Mouse (Mus musculus) heart, embryonic 10.5 days (tissue): ENCODE measurements at regions not wholly inside any gene's neighbourhood (a gene's known extent, or its start where the extent isn't known, plus 50 kb on each side); places are given as distances from the start of the nearest gene placed in this dataset.
"Not testable (repeated sequence)": the region's sequence is repeated elsewhere in the genome, so short reads cannot be mapped to it uniquely, and the experiment has no call there.

Experiments
- DNase-seq: peaks from one replicate; pipeline ENCODE4 v3.0.0-alpha.2; 2017; ENCODE audit warnings: low spot score
- H3K27ac ChIP-seq: fragments of 300-500 bp; sonication (generic); 2 replicates; pipeline ENCODE4 v1.5.1; 2016; ENCODE audit warnings: mild to moderate bottlenecking
- H3K27me3 ChIP-seq: fragments of 300-500 bp; sonication (generic); 2 replicates; pipeline ENCODE4 v1.6.1; 2016; ENCODE audit warnings: mild to moderate bottlenecking; ENCODE audit not compliant: poor library complexity, insufficient read depth, severe bottlenecking
- H3K36me3 ChIP-seq: fragments of 300-500 bp; sonication (generic); 2 replicates; pipeline ENCODE4 v1.6.1; 2016; ENCODE audit warnings: mild to moderate bottlenecking, moderate library complexity
- H3K4me1 ChIP-seq: fragments of 300-500 bp; sonication (generic); 2 replicates; pipeline ENCODE4 v1.6.1; 2016; ENCODE audit warnings: mild to moderate bottlenecking
- H3K4me3 ChIP-seq: fragments of 300-500 bp; sonication (generic); 2 replicates; pipeline ENCODE4 v1.5.1; 2016; ENCODE audit warnings: mild to moderate bottlenecking, moderate library complexity
- H3K9me3 ChIP-seq: fragments of 300-500 bp; sonication (generic); 2 replicates; pipeline ENCODE4 v1.6.1; 2016; ENCODE audit warnings: mild to moderate bottlenecking, moderate library complexity
- WGBS: fragments of 180-500 bp; shearing (Covaris S2); methylation state at CpG from one replicate; pipeline ENCODE4 v1.1.7; 2016; 5-methylcytosine and 5-hydroxymethylcytosine counted together

DNA sequence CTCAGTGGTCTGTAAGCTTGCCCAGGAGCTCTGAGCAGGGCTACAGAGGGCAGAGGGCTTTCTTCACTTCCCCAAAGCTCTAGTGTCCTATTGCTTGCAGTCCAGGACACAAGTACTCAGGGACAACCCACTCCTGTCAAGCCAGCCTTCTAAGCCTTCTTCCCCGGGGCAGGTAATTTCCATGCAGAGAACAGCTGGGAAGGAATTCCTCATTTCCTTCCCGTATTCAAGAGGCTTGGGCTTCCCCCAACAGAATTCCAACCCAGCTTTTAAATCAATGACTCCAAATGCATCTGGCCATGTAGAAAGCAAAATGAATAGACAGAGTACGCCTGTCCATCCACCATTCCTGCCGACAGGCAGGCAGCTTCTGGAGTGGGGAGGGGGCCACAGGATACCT is 99.1 kb upstream of the Ubl3 start:
- 66% methylated on average over 4 of the region's 4 CpGs for WGBS
- no peaks in the 10 kb centered on the region for H3K27me3 ChIP-seq
- H3K36me3 ChIP-seq = no peaks in the 10 kb centered on the region
- H3K9me3 ChIP-seq = no peaks in the 10 kb centered on the region
- H3K4me3 ChIP-seq = no peak overlapping the region
- no peak for DNase-seq
- H3K27ac ChIP-seq = 0 out of 2 replicates have a peak overlapping the region, but pooled peaks have one; percentile 13
- H3K4me1 ChIP-seq = no peaks in the 10 kb centered on the region

DNA sequence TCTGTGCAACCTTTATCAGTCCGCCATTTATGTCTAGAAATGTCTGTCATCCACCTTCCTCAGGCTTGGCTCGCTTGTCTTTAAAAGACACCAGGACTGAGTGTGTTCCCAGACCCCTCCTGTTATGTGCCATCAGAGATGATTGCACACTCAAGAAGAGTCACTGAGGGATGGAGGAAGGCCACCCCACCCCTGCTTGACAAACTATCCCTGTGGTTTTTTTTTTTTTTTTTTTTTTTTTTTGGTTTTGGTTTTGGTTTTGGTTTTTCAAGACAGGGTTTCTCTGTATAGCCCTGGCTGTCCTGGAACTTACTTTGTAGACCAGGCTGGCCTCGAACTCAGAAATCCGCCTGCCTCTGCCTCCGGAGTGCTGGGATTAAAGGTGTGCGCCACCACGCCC is 97.0 kb upstream of the Ubl3 start:
- H3K27me3 ChIP-seq, H3K27ac ChIP-seq, H3K9me3 ChIP-seq, H3K36me3 ChIP-seq, H3K4me3 ChIP-seq, H3K4me1 ChIP-seq, DNase-seq: not testable (repeated sequence)
- 94% methylated on average over 7 of the region's 7 CpGs for WGBS

DNA sequence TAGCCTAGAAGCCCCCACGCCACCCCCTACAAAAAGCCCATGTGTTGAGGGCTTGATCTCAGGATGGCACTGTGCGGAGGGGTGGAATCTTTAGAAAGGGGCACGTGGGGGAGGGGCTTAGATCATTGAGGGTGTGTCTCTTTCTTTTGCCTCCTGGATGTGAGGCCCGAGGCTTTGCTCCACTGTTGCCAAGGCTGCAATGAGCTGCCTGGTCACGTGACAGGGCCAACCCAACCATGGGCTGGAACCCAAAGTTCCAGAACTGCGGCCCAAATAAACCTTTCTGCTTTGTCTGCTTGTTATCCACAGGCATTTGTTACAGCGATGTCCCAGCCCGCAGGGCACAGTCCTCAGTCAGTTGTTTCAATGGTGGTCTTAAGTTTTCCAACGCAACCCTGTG is 96.5 kb upstream of the Ubl3 start:
- H3K4me3 ChIP-seq = no peak overlapping the region
- no peaks in the 10 kb centered on the region for H3K4me1 ChIP-seq
- no peak overlapping the region for H3K27ac ChIP-seq
- H3K9me3 ChIP-seq = no peaks in the 10 kb centered on the region
- no peaks in the 10 kb centered on the region for H3K36me3 ChIP-seq
- 78% methylated on average over 9 of the region's 9 CpGs for WGBS
- DNase-seq = no peak
- no peaks in the 10 kb centered on the region for H3K27me3 ChIP-seq

DNA sequence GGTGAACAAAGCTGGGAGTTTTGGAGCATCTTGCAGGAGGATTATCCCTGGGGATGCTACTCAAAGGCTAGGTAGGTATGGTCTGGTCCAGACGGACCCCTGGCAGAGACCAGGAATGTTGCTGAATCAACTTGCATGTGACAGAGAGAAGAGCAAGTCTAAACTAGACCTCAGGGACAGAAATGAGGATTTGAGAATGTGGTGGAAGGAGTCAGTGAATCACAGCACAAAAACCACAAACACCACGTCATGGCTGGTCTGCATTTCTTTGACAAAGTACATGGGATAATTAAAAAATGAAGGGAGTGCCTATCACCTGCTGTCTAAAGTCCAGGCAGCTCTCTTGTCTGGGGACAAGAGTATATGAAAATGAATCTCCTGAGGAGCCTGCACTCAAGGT is 95.1 kb upstream of the Ubl3 start:
- no peak for DNase-seq
- no peaks in the 10 kb centered on the region for H3K4me1 ChIP-seq
- WGBS = 68% methylated on average over 2 of the region's 2 CpGs
- no peak overlapping the region for H3K27ac ChIP-seq
- H3K36me3 ChIP-seq = no peaks in the 10 kb centered on the region
- no peaks in the 10 kb centered on the region for H3K9me3 ChIP-seq
- H3K27me3 ChIP-seq = no peaks in the 10 kb centered on the region
- H3K4me3 ChIP-seq = no peak overlapping the region

DNA sequence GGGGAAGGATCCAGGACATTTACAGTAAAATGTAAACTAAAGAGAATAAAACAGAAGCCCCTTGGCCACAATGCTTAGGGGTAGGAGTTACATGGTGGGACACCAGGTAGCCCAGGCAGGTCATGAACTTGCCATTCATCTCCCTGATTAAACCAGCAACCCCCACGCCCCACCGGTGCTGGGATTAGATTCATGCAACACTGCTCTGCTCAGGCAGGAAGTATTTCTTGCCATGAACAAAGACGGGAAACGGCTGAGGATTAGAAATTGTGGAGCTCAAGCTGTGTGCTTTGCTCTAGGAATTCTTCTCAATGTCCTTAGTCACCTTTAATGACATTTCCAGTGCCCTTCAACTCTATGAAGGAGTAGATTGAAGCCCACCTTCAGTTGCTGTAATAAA is 93.2 kb upstream of the Ubl3 start:
- H3K27ac ChIP-seq = no peak overlapping the region

DNA sequence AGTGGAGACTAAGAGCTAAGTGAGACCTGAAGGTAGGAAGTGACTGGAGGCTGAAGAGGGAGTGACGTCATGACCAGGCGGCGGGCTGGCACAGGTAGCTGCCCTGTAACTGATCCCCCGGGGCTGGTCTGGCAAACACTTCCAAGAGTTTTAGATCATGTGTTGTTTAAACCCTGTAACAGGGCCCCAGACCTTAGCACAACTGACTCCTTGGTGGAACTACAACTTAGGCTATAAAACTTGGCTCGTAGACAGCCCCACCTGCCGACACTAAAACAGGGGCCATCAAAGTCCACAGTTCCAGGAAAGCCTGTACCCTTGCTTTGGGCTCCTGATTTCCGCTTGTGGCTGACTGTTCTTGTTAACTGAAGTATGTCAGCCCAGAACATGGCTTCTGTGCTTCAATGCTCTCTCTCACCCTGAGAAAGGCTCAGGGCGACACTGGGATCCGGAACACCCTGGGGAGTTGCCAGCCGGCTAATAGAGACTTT is 92.6 kb upstream of the Ubl3 start:
- WGBS = 86% methylated on average over 10 of the region's 10 CpGs
- H3K4me3 ChIP-seq = no peak overlapping the region
- H3K27me3 ChIP-seq = peaks cover 3% of the 10 kb centered on the region; the same call in 1 of the 2 replicates
- no peaks in the 10 kb centered on the region for H3K9me3 ChIP-seq
- DNase-seq = no peak
- no peak overlapping the region for H3K27ac ChIP-seq
- no peaks in the 10 kb centered on the region for H3K36me3 ChIP-seq
- H3K4me1 ChIP-seq = peaks cover 10% of the 10 kb centered on the region; the same call in 1 of the 2 replicates

More for the DNA sequence above, 93.2 kb upstream of the Ubl3 start:
- H3K4me3 ChIP-seq = no peak overlapping the region
- no peak for DNase-seq
- 61% methylated on average over 4 of the region's 4 CpGs for WGBS
- 0 out of 2 replicates have a peak, but pooled peaks cover 3% of the 10 kb centered on the region for H3K27me3 ChIP-seq
- peaks cover 10% of the 10 kb centered on the region; the same call in 1 of the 2 replicates for H3K4me1 ChIP-seq
- no peaks in the 10 kb centered on the region for H3K9me3 ChIP-seq
- no peaks in the 10 kb centered on the region for H3K36me3 ChIP-seq

DNA sequence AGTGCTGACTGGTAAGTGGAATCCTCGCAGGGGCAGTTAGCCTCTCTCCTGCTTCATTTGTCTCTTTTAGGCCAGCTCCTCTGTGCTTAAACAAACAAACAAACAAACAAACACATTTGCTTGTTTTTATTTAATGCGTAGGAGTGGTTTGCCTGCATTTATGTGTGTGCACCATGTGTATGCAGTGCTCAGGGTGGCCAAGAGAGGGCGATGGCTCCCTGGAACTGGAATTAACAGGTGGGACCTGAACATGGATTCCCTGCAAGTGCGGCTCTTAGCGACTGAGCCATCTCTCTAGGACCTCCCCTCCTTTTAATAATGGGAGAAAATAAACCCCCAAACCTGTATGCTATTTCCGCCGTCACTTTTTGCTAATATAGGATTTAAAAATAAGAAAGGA is 91.8 kb upstream of the Ubl3 start:
- no peaks in the 10 kb centered on the region for H3K36me3 ChIP-seq
- DNase-seq = no peak
- H3K27me3 ChIP-seq = peaks cover 10% of the 10 kb centered on the region; the same call in 1 of the 2 replicates
- H3K4me3 ChIP-seq = no peak overlapping the region
- no peak overlapping the region for H3K27ac ChIP-seq
- 92% methylated on average over 7 of the region's 7 CpGs for WGBS
- no peaks in the 10 kb centered on the region for H3K9me3 ChIP-seq
- peaks cover 10% of the 10 kb centered on the region; the same call in 1 of the 2 replicates for H3K4me1 ChIP-seq

DNA sequence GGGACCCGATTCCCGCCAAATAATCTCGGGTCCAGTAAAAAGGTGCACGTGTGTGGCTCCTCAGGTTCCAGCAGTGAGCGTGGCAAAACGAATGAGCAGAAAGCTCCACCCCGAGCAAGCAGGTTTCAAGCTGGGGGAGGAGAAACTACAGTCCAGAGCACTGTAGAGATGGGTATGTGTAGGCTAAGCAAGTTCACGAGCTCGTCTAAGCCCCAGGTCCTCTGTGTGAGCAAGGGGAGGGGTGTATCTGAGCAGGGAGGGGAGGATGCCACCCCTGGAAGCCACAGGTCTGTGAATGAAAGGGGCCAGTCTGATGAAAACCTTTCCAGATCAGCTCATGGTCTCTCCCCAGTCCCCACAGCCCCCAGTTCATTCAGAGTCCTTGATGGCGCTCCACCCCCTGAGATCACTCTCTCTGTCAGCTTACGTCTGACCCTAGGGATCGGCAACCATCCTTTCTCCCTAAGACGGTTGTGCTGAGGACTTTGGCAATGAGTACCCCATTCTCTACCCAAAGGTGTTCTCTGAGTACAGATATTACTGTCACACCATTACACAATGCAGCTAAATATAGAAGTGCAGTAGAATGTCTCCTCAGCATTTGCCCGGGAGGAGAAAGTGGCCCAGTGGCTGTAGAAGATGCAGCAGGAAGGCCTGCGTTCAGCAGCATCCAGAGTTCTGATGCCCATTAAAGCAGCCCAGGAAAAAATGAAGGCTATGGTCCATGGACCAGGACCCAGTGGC is 89.2 kb upstream of the Ubl3 start:
- Histone ChIP-seq H3K9me3 (no peaks in the 10 kb centered on the region), H3K27me3 (peaks cover 31% of the 10 kb centered on the region), H3K36me3 (no peaks in the 10 kb centered on the region), H3K4me3 (peak overlapping the region; percentile 5; the same call in 1 of the 2 replicates), H3K27ac (no peak overlapping the region), H3K4me1 (peaks cover 10% of the 10 kb centered on the region; the same call in 1 of the 2 replicates)
- DNase-seq = no peak
- WGBS = 38% methylated on average over 15 of the region's 15 CpGs

DNA sequence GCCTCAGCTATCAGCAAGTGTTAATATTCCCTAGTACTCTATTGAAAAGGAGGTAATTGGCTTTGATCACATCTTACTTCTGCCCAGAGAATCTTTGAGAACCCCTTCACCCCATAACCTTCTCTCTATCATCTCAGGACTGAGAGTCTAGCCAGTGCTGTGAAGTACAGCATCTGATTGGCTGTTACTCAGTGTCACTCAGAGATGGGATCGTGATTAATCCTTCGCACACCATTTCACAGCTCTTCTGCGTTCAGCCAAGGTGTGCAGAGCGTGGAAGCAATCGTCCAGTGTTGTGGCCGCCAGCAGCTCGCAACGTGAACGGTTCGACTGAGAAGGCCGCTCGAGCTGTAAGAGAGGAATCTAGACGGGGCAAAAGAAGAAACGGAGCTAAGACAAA is 87.9 kb upstream of the Ubl3 start:
- H3K9me3 ChIP-seq = no peaks in the 10 kb centered on the region
- H3K27me3 ChIP-seq = peaks cover 31% of the 10 kb centered on the region
- DNase-seq = no peak
- no peak overlapping the region for H3K27ac ChIP-seq
- H3K4me1 ChIP-seq = peaks cover 10% of the 10 kb centered on the region; the same call in 1 of the 2 replicates
- 43% methylated on average over 13 of the region's 14 CpGs for WGBS
- no peaks in the 10 kb centered on the region for H3K36me3 ChIP-seq
- no peak overlapping the region for H3K4me3 ChIP-seq

DNA sequence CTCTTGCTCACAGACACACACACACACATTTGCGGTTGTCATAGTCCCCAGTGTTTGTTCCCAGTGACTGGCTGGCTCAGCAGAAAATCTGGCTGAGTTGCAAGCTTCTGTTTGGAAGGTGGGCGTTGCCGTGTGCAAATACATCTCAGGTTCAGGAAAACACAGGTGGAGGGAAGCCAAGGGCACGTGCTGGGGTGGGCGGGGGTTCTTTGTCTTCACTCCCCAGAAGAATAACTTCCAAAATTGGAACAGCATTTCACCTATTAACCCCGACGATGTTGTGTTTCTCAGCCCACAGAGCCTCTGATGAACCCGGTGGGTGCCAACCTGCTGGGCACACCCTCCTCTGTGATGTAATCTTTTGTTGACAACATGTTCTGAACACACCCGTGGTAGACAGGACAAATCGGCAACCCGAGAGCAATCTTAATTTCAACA is 82.3 kb upstream of the Ubl3 start:
- no peak for DNase-seq
- no peak overlapping the region for H3K27ac ChIP-seq
- H3K9me3 ChIP-seq = no peaks in the 10 kb centered on the region
- no peaks in the 10 kb centered on the region for H3K36me3 ChIP-seq
- H3K27me3 ChIP-seq = peaks cover 28% of the 10 kb centered on the region
- H3K4me1 ChIP-seq = peaks cover 22% of the 10 kb centered on the region
- 74% methylated on average over 11 of the region's 11 CpGs for WGBS
- no peak overlapping the region for H3K4me3 ChIP-seq

DNA sequence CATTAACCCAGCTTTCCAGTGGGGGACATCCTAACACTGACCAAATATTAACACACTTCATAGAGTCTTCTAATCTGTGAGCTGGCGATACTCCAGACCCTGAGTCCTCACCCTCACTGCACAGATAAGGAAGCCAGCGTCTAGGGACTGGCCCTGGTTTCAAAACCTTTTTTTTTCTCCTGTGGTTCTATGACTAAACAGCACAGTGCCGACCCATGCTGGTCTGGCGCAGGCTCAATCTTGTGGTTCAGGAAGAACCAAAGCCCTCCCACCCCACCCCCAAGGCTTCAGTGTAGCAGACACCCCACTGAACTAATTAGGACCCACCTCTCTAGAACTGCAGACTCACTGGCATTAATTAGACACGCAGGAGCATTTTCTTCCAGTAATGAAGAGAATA is 81.4 kb upstream of the Ubl3 start:
- Histone ChIP-seq H3K4me3 (no peak overlapping the region), H3K9me3 (no peaks in the 10 kb centered on the region), H3K4me1 (peaks cover 22% of the 10 kb centered on the region), H3K27ac (no peak overlapping the region), H3K36me3 (no peaks in the 10 kb centered on the region), H3K27me3 (peaks cover 18% of the 10 kb centered on the region)
- 37% methylated on average over 5 of the region's 5 CpGs for WGBS
- DNase-seq = no peak

DNA sequence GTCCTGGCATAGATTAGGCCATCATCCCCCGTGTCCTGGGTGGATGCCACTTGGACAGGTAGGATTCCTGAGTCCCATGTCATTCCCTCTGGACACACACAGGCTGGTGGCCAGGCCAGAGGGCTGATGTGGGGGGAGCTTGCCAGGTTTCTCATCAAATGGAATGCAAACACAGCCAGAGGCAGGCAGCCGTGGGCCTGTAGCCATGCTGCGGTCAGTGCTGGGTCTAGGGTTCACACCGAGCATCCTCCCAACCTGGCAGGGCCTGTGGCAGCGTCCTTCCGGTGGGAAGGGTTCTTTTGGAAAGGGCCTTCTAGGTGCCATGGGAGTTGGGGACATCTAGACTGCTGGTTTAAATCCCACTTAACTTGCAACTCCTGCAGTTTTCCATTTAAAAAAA is 80.7 kb upstream of the Ubl3 start:
- 77% methylated on average over 6 of the region's 6 CpGs for WGBS
- no peak for DNase-seq
- H3K27me3 ChIP-seq = peaks cover 12% of the 10 kb centered on the region
- no peak overlapping the region for H3K4me3 ChIP-seq
- peak overlapping the region; percentile 17 for H3K27ac ChIP-seq
- peaks cover 22% of the 10 kb centered on the region for H3K4me1 ChIP-seq
- no peaks in the 10 kb centered on the region for H3K9me3 ChIP-seq
- no peaks in the 10 kb centered on the region for H3K36me3 ChIP-seq

DNA sequence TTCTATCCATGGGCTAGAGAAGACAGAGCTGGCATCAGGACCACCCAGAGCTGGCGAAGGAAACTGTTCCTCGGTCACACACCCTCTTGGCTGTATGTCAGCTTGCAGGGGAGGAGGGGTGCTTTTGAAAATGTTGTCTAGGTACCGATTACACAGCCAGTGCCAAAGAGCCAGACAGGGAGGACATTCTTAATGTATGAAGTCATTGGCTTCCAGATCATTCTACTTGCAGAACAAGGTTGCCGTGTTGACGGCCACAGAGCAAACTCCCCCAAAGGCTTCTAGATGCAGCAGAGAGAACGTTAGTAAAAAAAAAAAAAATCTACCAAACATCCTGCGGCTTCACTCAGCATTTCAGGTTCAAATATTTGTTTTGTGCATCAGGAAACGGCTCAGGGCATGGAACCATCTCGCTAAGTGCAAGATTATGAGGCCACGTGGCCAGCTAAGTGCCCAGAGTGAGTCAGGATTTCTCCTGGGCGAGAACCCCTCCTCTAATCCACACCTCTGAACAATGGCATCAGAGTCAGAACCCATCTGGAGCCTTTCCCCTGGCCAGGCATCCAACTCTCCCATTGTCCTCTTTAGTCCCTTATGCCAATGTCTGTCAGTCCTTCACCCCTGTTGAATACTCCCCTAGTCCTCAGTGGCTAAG is 80.1 kb upstream of the Ubl3 start:
- Histone ChIP-seq H3K27ac (peak overlapping the region; percentile 17), H3K4me1 (peaks cover 22% of the 10 kb centered on the region), H3K9me3 (no peaks in the 10 kb centered on the region), H3K36me3 (no peaks in the 10 kb centered on the region), H3K4me3 (no peak overlapping the region), H3K27me3 (peaks cover 7% of the 10 kb centered on the region)
- WGBS = 45% methylated on average over 11 of the region's 11 CpGs
- no peak for DNase-seq
